Mouse (Mus musculus) brain, embryonic 14.5 days (tissue): Measurements from ENCODE around the gene Mrps16. TPM values are rescaled to one million over a fixed set of nuclear protein-coding genes. Genes with fewer than 3 reads are reported as not detected.

Experiments
- DNase-seq: peaks from one replicate; pipeline ENCODE4 v3.0.0-alpha.2; 2011; ENCODE audit warnings: low read depth
- CTCF ChIP-seq: fragments of 200-500 bp; IDR thresholded peaks from 2 replicates; pipeline ENCODE4 v1.5.1; 2012; ENCODE audit warnings: inconsistent platforms, mild to moderate bottlenecking, moderate library complexity, borderline replicate concordance; ENCODE audit not compliant: insufficient read depth, insufficient read length; ENCODE audit errors: extremely low read depth
- POLR2A ChIP-seq: fragments of 200-500 bp; IDR thresholded peaks from 2 replicates; pipeline ENCODE4 v1.6.1; 2012; ENCODE audit warnings: mild to moderate bottlenecking, inconsistent platforms, borderline replicate concordance; ENCODE audit not compliant: poor library complexity, insufficient read depth, insufficient read length, severe bottlenecking; ENCODE audit errors: extremely low read depth
- polyA plus RNA-seq: library from polyadenylated mRNA; depleted of rRNA; stranded (reverse); fragments of >200 nt; gene quantifications from 2 replicates; pipeline ENCODE4 v1.2.3, GENCODE M21; 2012; rRNA removed

Gene Mrps16
- 36.1 and 46.2 TPM in 2 replicates for polyA plus RNA-seq

- DNase-seq: peak; percentile 99
- TF ChIP-seq CTCF (peak; percentile 95), POLR2A (peak; percentile 72)
These were observed at the start of gene Mrps16 for GRCm38 (mm10) chr14:20393205-20393913. Mrps16 (minus strand) TSS chr14:20393634.

- DNase-seq: peak; percentile 5
- no peak for TF ChIP-seq POLR2A
- TF ChIP-seq CTCF: no peak
These were observed 48.8 kb upstream of the Mrps16 start for GRCm38 (mm10) chr14:20442252-20442651.

- DNase-seq: no peak
- no peak for TF ChIP-seq CTCF
- no peak for TF ChIP-seq POLR2A
These were observed 43.5 kb upstream of the Mrps16 start for GRCm38 (mm10) chr14:20436976-20437375.

GRCm38 (mm10) chr14:20432420-20432819, 39.0 kb upstream of the Mrps16 start:
- no peak for DNase-seq
- TF ChIP-seq POLR2A (no peak), CTCF (no peak)

- DNase-seq: no peak
- no peak for TF ChIP-seq POLR2A
- no peak for TF ChIP-seq CTCF
These were observed 38.3 kb upstream of the Mrps16 start for GRCm38 (mm10) chr14:20431726-20432125.

GRCm38 (mm10) chr14:20429833-20430232, 36.4 kb upstream of the Mrps16 start:
- TF ChIP-seq POLR2A (no peak), CTCF (no peak)
- no peak for DNase-seq

GRCm38 (mm10) chr14:20428593-20428992, 35.2 kb upstream of the Mrps16 start:
- TF ChIP-seq POLR2A: no peak
- TF ChIP-seq CTCF: no peak
- no peak for DNase-seq

- TF ChIP-seq CTCF (no peak), POLR2A (no peak)
These were observed 29.6 kb upstream of the Mrps16 start for GRCm38 (mm10) chr14:20423046-20423445.

GRCm38 (mm10) chr14:20422257-20422656, 28.8 kb upstream of the Mrps16 start:
- DNase-seq: no peak
- TF ChIP-seq POLR2A (no peak), CTCF (no peak)

More at GRCm38 (mm10) chr14:20423046-20423445, 29.6 kb upstream of the Mrps16 start:
- no peak for DNase-seq

GRCm38 (mm10) chr14:20400071-20400470, 6.6 kb upstream of the Mrps16 start:
- peak; percentile 41 for DNase-seq
- TF ChIP-seq CTCF: peak; percentile 53; the same call in 1 of the 2 replicates
- no peak for TF ChIP-seq POLR2A

GRCm38 (mm10) chr14:20398864-20399263, 5.4 kb upstream of the Mrps16 start:
- no peak for DNase-seq
- TF ChIP-seq CTCF (peak; percentile 36; the same call in 1 of the 2 replicates), POLR2A (no peak)

GRCm38 (mm10) chr14:20397220-20397619, 3.8 kb upstream of the Mrps16 start:
- no peak for DNase-seq

More at GRCm38 (mm10) chr14:20397220-20397619, 3.8 kb upstream of the Mrps16 start:
- TF ChIP-seq CTCF (no peak), POLR2A (no peak)
